Mouse (Mus musculus) CH12.LX (cell line): ENCODE measurements around the gene Plp1.

Source experiments
- CTCF ChIP-seq, 2 experiments: IDR thresholded peaks in 1 of 2; conservative IDR thresholded peaks in 1 of 2; 2 replicates each; pipeline ENCODE4 v1.5.1; 2011 to 2012; ENCODE audit warnings: low read depth in 2 of 2, low read length in 2 of 2, improper control_type of control experiment in 1 of 2, inconsistent platforms in 1 of 2, mild to moderate bottlenecking in 1 of 2, moderate library complexity in 1 of 2
- MAX ChIP-seq: IDR thresholded peaks from 2 replicates; pipeline ENCODE4 v1.6.1; 2011; ENCODE audit warnings: low read length, improper control_type of control experiment
- MXI1 ChIP-seq: IDR thresholded peaks from 2 replicates; pipeline ENCODE4 v1.6.1; 2011; ENCODE audit warnings: mild to moderate bottlenecking, low read depth, low read length, improper control_type of control experiment
- RCOR1 ChIP-seq: conservative IDR thresholded peaks from 2 replicates; pipeline ENCODE4 v1.6.1; 2012; ENCODE audit warnings: low read depth, mild to moderate bottlenecking, inconsistent platforms, low read length, improper control_type of control experiment

DNA sequence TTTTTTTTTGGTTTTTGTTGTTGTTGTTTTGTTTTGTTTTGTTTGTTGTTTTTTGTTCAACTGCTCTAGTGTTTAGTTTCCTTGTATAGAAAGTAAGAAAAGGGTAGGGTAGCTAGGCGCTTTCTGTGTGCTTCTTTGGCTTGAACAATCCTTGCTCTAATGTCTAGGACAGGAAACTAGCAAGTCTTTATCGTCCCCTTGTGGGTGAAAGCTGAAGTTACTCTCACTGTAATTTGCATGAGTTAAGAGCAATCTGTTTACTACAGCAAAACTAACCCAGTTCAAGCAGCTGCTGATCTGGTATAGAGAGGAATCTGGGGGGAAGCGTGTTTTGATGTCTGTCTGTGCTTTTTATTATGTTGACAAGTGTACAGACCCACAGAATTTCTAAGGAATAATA is 27.8 kb downstream of the Plp1 start:
- no peak for TF ChIP-seq RCOR1
- TF ChIP-seq CTCF (conservative IDR thresholded peaks at IDR 0.05 in 1 of 2, IDR thresholded peaks at IDR 0.05 in 1 of 2; ENCODE audit: low read depth in 2 of 2, low read length in 2 of 2), result peak; percentile 40 to 59
- TF ChIP-seq MXI1, result no peak
- no peak for TF ChIP-seq MAX
